Comparison of ENCODE assay signal across 15 mouse cellular contexts in genomic region chr4:155034202-155034601, GRCm38 (mm10). TPM values are rescaled to one million over a fixed set of nuclear protein-coding genes. Genes with fewer than 3 reads are reported as not detected.
"Had no signal": no experiment of that assay in that cellular context is flagged by ENCODE, and none has a peak within 500 bp of the region (broad histone marks: within the 10 kb centered on the region; RNA-seq: fewer than 3 reads in every experiment).

No protein-coding gene starts in this region.

- H3K27ac ChIP-seq: kidney, embryonic 15.5 days; limb, embryonic 15.5 days; liver, embryonic 12.5 days; neural tube, embryonic 13.5 days; stomach, embryonic 15.5 days had no signal

- DNase-seq: kidney, adult 2 months; kidney, postnatal 14 days; lung, embryonic 14.5 days; lung, postnatal 10 days; lung, postnatal 4 days; right cerebral cortex, postnatal 14 days; thymus, adult 2 months; thymus, postnatal 25 days had no signal

- ATAC-seq: liver, embryonic 12.5 days had no signal

- H3K36me3 ChIP-seq: kidney, embryonic 15.5 days; limb, embryonic 15.5 days; liver, embryonic 12.5 days; neural tube, embryonic 13.5 days; stomach, embryonic 15.5 days had no signal

- H3K27me3 ChIP-seq: stomach, embryonic 15.5 days had no signal

- H3K4me2 ChIP-seq: kidney, embryonic 15.5 days; limb, embryonic 15.5 days; liver, embryonic 12.5 days; lung, embryonic 14.5 days; midbrain, embryonic 11.5 days; neural tube, embryonic 13.5 days; stomach, embryonic 15.5 days had no signal

- H3K9me3 ChIP-seq: kidney, embryonic 15.5 days; limb, embryonic 15.5 days; liver, embryonic 12.5 days; neural tube, embryonic 13.5 days; stomach, embryonic 15.5 days had no signal

- H3K4me1 ChIP-seq: limb, embryonic 15.5 days; liver, embryonic 12.5 days; stomach, embryonic 15.5 days had no signal

- H3K9ac ChIP-seq: kidney, embryonic 15.5 days; limb, embryonic 15.5 days; liver, embryonic 12.5 days; lung, embryonic 14.5 days; stomach, embryonic 15.5 days had no signal

- H3K4me3 ChIP-seq: kidney, embryonic 15.5 days; limb, embryonic 15.5 days; liver, embryonic 12.5 days; neural tube, embryonic 13.5 days; stomach, embryonic 15.5 days had no signal

RNA-seq across cellular contexts. Expression of gene Plch2, which starts 22.4 kb away (rescaled TPM):
- total RNA-seq: megakaryocyte, adult 5-6 weeks had no signal
